Mouse (Mus musculus): ENCODE measurements around the gene Ctnnbip1. TPM values are rescaled to one million over a fixed set of nuclear protein-coding genes. Genes with fewer than 3 reads are reported as not detected.
A peak's percentile ranks its signal among the peaks of the same experiment; 100 is the strongest.

Ctnnbip1 gene
- total RNA-seq (2022) = 10 to 100 TPM; 25.3 to 34.5 (median 29.7) TPM

DNA sequence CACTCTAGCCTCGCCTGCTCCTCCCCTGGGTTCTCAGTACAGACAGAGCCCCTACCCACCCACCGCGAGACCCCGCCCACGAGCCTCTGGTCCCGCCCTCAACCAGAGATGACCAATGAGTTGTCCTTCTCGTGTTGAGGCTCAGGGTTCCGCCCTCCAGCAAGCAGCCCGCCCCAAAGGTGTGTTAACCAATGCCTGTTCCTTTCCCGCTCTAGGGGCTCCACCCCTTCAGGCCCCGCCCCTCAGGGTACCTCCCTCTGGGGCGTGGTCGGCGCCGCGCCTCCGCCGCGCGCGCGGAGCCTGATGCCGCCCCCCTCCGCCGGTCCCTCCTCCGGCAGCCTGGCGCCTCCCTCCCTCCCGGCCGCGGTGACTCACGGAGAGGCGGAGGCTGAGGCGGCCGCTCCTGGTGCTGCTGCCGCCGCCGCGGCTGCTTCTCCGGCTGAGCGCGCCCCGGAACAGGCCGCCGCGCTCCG, at the start of gene Ctnnbip1:
TSS of gene Ctnnbip1 (plus strand) at position 369 of the 473 bp plus-strand sequence.
- peak; percentile 98 for DNase-seq

DNA sequence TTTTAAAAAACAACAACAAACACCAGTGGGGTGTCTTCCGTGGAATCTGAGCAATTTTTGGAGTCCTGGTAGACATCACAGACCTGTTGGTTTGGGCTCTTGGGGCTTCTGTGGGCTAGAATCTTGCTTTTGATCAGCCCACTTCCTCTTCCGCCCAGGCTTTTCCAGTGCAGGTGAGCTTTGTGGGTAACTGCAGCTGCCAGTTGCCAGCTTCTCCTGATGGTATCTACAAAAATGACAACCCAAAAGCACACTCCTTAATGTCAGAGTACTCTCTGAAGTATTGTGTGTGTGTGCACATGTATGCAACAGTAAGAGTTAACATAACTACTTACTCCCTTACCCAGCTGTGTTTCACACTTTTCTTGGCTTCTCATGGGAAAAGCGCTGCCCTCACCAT, 48.5 kb upstream of the Ctnnbip1 start:
- DNase-seq = no peak

DNA sequence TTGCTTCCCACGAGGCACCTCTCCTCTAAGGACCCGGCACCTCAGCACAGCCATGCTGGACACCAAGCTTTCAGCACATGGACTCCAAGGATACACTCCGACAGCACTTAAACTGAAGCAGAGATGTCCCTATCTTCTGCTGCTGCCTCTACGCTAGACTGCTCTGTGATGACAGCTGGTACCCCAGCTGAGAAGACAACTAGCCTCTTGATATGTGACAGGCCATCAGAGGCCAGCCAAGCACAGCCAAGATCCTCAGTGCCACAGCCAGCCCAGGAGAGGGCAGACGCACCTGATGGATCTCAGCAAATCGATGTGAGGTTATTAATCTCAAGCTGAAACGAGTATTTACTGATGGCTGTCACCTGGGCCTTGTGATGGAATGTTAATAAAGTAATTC, 42.9 kb upstream of the Ctnnbip1 start:
- DNase-seq = no peak

DNA sequence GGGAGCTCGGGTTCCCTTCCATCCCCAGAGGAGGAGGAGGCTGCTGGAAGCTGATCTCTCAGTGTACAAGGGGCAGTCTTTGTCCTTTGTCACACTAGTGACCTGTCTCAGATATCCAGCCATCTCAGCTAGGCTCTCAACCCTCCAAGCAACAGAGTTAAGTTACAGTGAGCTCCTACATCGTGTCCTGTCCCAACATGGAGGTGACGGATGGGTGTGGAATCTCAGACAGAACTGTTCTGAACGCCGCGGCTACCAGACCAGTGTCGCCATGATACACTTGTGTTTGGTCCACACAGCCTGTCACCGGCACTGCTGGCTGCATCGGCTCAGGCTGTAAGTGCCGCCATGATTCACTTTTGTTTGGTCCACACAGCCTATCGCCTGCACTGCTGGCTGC, 41.0 kb upstream of the Ctnnbip1 start, which contains the start of gene Tmem274:
TSS of gene Tmem274 (plus strand) at position 301 of the 400 bp plus-strand sequence.
- DNase-seq = no peak

DNA sequence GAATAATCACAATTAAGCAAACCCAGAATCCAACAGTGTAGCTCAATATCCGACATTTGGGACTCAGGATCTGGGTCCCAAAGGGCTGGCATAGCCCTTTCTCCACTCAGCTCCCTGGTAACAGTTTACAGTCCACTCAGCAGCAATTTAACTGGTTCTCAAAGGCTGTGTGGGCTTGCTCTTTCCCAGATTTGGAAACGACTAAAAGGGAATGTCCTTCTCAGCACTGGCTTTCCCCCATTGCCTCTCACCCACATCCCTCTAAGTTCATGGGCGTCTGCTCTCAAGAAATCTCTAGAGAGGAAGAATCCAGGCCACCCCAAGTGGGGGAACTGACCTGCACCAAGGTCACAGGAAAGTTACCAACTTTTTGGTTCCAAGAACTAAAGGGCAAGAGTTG, 33.5 kb upstream of the Ctnnbip1 start:
- DNase-seq = peak; percentile 28

DNA sequence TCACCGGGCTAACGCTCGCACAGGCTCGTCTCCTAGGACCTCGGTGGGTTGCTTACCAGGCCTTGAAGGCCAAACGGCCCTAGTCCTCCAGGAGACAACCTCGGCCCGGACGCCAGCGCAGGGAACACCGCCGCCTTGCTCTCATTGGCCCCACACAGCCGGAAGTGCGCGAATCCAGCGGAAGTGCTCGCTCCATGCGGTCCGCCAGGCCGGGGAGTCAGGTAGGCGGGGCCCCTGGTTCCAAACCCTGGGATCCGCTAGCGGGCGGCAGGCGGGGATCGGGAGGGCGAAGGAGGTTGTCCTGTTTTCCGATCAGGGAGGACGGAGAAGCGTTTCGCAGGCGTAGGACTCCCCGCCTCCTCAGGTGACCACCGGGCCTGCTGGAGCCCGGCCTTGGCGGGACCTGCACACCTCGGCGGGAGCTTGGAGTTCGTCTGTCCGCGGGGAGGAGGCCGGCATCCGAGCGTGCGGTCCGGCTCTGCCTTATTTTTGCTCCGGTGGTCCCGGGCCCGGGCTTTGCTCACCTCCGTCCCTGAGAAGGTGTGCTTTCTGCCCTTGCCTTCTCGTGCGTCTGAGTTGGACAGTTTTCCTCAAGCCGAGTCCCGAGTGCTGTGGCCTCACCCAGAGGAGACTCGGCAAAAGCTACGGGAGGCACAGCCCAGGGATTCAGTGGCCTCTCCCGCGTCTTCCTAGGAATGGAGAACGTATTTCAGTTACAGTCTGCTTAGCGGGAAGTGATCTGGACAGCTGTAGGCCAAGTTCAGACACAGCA, 32.8 kb upstream of the Ctnnbip1 start, which contains the start of the genes Nmnat1 and Lzic:
TSS of gene Nmnat1 (minus strand) at position 150 of the 772 bp plus-strand sequence.
TSS of gene Lzic (plus strand) at position 177 of the 772 bp plus-strand sequence.
- peak; percentile 92 for DNase-seq

DNA sequence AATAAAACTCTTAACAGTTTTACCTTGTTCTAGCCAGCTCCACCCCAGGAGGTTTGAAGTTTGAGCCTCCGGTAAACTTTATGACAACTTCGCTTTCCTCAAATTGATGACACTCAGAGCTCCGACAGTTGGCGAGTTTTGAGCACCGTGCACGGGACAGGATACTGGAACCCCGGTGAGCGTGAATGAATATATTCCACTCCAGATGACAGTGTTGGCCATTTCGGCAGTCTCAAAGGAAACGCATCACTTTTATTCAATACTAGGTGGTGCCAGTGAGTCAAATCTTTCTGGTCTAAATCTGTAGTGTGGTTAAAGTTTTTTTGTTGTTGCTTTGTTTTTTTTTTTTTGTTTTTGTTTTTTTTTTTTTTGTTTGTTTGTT, 32.2 kb upstream of the Ctnnbip1 start:
- DNase-seq = peak; percentile 7

DNA sequence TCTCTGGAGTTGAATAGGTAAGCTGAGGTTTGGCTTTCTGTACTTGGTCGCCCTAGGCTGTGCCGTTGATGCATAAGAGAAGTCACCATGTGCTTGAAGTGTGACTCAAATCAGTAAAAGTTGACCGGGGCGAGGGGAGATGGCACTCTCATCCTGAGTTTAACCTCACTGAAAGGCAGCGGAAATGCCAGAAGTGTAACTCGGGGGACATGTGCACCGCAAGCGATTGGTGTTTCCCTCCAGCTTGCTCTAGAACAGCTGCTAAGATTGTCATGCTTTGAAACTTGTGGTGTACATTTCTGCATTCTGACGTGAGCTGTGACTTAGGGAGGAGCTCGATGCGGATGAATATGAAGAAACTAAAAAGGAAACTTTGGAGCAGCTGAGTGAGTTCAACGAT, 30.3 kb upstream of the Ctnnbip1 start:
- no peak for DNase-seq

DNA sequence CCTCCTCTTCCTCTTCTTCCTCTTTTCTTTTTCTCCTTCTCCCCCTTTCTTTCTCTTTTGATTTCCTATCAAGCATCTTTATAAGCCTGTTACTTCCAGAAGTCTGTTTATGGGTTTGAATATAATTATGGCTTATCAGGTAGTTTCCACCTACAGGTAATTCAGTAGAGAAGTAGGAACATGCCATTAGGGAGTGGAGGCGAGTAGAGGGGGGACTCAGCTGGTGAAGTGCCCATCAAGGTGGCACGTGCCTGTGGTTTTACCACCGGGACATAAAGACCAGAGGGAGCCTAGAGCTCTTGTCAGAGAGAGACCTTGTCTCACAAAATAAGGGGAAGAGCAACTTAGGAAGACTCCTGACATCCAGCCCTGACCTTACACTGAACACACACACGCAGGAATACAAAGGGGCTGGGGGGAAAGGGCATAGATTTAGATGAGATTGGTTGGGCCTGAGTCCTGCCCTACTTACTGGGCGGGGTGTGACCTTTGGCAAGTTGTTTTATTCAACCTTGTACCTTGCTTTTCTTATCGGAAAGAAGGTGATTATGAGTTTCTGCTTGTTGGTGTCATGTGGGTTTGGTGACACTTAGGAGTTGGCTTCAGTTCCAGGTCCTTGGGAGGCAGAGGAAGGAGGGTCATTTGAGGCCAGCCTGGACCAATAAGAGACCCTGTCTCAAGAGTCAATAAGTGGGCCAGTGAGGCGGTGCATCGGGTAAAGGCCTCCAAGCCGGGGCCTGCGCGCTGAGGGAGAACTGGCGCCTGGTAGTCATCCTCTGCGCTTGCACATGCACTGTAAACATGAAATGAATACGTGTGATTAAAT, 28.4 kb upstream of the Ctnnbip1 start:
- no peak for DNase-seq

DNA sequence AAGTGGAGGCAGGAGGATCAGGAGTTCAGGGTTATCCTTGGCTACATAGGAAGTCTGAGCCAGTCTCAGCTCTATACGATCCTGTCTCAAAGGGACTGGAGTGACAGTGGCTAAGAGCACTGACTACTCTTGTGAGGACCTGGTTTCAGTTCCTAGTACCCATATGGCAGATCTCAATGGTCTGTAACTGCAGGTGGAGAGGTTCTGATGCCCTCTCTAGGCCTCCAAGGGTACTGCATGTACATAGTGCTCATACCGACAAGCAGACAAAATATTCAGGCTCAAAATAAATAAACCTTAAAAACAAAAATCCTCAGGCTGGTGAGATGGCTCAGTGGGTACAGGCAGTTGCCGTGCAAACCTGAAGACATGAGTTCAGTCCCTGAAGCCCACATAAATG, 26.9 kb upstream of the Ctnnbip1 start:
- DNase-seq = no peak

DNA sequence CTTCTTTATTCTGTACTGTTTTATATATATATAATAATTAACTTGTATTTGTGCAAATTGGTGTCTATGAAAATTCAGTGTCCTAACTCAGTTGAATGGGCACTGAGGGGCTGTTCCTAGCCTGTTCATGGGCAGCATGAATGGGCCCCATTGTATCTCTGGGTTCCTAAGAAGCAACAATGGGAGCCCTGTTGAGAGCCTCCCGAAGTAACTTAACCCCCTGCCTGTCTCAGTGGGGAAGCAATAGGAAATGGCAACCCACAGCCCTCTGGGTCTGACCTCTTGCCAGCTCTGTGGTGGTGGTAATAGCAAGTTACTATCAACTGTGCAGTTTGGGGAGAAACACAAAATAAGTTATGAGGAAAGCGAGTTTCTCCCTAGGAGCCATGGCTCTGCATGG, 21.4 kb upstream of the Ctnnbip1 start:
- no peak for DNase-seq

DNA sequence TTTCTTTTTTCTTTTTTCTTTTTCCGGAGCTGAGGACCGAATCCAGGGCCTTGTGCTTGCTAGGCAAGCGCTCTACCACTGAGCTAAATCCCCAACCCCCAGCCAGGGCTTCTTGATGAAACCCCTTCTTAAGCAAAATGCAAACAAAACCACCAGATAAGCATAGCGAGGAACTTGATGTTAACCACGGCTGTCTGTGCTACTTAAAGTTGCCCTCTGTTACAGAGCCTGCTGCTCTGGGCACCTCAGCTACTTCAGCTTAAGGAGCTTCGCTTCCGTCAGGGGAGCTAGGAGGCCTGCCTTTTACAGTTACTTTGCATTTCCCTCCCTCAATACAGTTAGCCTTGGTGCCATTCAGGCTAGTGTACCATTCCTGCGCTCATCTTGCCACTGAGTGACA, 19.1 kb upstream of the Ctnnbip1 start:
- DNase-seq = no peak

DNA sequence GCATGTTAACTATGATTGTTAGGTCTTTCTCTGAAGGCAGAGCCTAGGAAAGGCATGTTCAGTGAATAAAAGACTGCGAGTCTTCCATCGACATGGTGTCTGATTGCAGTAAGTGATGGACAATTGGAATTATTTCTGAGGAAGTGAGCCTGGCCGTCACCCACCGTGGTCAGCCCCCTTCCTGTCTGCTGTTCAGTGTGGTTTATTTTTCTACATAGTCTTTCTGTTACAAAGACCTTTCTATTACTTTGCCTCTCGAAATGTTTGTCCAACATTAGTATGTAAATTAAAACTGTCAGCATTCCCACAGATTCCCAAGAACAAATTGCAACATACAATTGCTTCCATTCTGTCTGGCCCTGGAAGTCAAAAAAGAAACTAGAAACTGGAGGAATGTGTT, 18.2 kb upstream of the Ctnnbip1 start:
- no peak for DNase-seq

DNA sequence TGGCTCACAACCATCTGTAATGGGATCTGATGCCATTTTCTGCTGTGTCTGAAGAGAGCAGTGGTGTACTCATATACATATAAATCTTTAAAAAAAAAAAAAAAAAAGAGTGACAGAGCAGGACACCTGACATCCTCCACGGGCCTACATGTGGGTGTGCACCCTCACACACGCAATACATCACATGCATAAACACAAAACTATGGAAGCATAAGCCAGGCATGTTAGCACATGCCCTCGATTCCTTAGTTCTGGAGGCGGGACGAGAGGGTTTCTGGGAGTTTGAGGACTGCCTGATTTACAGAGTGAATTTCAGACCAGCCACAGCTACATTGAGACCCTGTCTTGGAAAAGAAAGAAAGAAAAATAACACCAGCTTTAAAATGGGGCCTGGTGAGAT, 13.7 kb upstream of the Ctnnbip1 start:
- no peak for DNase-seq

DNA sequence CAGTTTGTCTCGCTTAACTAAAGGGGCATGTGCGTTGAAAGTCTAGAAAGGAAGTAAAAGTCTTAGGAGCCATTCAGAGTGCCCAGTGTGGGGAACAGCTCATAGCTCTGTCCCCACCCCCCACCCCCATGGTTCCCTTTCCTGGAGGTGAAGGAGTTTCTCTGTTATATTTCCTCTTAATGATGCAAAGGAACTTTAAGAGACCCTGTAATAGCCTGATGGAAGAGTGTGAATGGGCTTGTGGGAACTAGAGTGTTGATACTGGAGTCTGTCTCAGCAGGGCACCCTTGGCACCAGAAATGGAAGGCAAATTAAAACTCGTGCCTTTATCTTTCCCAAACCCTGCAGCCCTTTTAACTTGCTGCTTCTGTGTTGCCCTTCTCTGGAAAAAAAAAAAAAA, 13.2 kb upstream of the Ctnnbip1 start:
- DNase-seq = no peak

DNA sequence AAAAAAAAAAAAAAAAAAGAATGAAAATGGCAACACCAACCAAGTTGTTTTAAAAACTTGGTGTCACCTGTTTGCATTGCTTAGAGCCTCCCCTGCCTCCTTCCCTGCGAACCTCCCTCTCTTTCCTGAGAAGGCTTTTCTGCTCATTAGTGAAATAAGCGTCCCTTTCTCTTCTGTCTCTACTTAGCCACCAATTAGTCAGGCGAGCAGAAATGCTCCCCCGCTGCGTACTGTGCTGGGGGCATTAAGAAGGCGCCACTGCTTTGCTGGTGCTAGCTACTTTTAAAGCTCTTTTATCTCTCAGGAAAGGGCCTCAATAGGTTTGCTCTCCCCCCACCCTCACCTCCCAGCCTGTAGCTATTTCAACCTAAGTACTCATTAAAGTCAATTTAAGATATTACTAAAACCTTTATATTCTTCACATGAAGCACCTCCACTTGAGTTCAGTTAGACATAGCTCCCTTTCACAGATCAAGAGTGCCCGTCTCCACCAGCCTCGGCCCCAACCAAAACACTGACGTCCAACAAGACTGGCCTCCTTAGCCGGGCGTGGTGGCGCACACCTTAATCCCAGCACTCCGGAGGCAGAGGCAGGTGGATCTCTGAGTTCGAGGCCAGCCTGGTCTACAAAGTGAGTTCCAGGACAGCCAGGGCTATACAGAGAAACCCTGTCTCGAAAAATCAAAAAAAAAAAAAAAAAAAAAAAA, 12.6 kb upstream of the Ctnnbip1 start:
- no peak for DNase-seq

DNA sequence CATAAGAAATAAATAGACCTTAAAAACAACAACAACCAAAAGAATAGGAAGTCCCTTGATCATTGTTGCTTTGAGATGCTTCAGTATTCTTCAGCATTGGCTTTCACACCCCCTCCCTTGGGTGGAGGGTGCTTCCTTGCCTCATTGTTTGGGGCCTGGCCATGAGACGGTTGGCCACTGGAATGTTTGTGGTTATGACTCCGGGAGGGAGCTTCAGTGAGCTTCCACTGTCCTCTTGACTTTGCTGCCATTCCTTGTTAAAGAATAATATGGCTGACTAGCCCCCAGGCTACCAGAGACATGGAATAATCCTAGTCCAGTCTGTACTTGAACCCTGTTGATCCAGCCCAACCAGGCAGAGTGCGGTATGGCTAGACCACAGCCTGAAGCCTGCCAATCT, 11.1 kb upstream of the Ctnnbip1 start:
- DNase-seq = no peak

DNA sequence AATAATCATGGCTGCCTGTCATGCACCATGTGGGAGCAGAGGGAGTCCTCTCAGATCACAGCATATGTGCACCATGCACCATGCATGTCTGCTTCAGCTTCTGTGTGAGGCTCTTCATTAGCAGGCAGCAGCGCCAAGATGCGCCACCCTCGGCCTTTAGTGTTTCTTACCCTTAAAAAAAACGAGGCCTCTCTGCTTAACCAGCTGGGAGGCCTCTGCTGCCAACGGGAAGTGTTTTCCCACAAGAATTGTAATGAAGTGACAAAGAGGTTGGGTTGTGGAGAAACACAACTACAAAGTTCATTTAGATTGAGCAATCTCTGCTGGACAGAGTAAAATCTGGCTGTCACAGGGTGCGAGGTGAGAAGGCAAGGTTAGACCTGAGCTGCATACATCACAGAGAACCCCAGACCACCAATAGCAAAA, 6.8 kb upstream of the Ctnnbip1 start:
- no peak for DNase-seq

DNA sequence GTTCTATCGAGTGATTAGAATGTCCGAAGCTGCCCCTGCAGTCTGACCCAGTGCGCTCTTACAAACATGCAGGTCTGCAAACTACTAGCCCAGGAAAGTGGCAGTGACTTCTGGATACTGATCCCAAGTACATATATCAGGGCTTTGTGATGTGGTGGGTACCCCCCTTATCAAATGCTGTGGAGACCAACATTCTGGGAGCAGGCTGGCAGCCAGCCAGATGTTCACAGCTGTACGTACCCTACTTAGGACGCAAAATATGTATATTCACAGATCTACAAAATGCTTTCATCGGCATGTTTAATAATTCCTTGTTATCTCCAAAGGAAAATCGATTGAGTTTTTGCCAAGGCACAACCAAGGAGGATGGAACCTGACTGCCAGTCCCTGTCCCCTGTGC, 6.0 kb upstream of the Ctnnbip1 start:
- no peak for DNase-seq

DNA sequence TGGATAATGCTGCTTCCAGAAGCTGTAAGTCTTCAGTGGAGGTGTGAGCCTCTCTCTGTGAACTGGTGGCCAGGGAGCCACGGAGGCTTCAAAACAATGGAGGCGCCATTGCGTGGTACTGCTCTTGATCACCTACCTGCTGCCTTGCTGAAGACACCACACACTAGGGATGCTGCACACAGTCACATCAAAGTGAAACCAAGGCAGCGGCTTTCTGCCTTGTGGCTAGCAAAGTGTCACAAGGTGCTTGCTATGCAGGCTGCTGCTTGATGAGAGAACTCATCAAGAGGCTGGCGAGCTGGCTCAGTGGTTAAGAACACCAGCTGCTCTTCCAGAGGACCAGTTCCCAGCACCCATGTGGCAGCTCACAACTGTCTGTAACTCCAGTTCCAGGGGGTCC, 2.3 kb upstream of the Ctnnbip1 start:
- DNase-seq = no peak

DNA sequence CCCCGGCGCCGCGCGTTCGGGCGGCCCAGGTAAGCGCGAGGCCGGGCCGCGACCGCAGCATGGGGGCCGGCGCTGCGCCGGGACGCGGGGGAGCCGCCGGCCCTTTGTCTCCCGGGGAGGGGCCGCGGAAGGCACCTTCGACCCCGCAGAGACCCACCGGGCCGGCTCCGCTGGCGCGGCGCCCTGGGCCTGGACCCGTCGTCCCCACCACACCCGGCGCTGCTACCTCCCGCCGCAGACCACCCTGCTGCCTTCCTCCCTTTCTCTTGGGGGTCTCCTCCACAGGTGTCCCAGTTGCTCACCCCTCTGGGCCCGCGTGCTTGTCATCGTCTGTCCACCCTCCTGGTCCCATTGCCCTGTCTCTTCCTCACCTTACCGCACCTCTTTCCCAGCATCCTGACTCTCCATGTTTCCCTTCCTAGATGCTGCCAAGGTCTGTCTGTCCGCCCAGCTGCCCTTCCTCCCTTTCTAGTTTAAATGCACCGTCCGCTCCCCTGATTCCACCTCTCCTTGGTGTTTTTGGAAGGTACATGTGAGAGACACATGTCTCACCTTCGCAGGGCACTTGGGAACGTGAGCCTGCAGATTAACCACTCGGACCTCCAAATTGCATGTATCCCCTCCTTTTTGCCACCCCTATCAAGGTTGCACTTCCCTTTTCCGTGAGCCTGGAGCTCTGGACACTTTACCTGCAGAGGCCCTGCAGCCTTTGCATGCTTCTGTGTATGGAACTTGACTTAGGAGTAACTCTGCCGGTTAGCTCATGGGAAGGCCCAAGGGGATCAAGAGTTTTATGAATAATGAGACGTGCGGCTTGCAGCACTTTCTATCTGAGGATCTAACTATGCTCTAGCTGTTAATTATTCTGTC, 550 bp downstream of the Ctnnbip1 start:
- DNase-seq = no peak

DNA sequence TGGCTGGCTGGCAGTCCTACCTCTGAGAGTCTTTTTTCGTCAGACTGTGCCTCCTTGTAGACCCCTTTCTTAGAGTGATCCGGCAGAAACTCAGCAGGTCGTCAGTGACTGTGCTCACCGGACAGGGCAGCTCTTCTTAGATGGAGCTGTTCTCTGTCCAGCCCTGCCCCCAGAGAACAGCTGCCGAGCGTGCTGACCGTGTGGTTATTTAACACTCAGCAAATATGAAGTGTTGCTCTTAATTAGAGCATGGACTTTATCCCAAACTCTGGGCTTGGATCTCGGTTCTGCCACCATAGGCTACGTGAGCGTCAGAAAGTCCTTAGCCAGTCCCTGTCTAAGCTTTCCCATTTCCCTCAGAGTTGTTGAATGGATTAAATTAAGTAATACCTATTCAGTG, 3.2 kb downstream of the Ctnnbip1 start:
- no peak for DNase-seq

Measured in adrenal gland, adult 8-10 months (tissue).